Mouse (Mus musculus) embryo, embryonic 11 days (tissue): ENCODE data around the gene Ankrd23.
"Not testable (repeated sequence)": the region's sequence is repeated elsewhere in the genome, so short reads cannot be mapped to it uniquely, and the experiment has no call there.

ENCODE experiments used
- DNase-seq: peaks from one replicate; pipeline ENCODE4 v3.0.0-alpha.2; 2015

Gene Ankrd23

DNA sequence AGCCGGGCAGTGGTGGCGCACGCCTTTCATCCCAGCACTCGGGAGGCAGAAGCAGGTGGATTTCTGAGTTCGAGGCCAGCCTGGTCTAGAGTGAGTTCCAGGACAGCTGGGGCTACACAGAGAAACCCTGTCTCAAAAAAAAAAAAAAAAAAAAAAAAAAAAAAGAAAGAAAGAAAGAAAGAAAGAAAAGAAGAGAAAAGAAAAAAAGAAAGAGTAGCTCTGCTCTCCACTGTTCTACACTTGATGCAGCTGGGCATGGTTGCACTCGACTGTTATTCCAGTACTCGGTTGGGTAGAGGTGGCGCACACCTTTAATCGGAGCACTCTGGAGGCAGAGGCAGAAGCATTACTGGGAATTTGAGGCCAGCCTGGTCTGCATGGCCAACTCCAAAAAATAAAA is at the start of gene Ankrd23:
Ankrd23 (minus strand) TSS at position 101 of the 400 bp plus-strand sequence.
- DNase-seq, result not testable (repeated sequence)

DNA sequence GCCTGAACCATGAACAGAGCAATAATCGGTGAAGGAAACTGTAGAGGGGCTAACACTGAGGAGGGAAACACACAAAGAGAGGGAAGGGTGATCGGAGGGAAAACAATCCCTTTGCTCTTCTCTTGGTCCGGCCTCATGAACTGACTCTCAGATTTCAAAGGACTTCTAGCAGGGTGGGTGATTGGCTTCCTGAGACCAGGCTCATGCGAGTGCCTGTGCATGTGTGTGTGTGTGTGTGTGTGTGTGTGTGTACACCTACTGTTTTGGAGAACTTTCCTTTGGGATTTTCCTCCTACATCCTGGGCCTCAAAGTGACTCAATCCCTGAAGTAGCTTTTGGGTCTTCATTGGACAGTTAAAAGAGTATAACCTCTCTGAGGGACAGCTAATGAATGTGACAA is 49.6 kb upstream of the Ankrd23 start:
- peak; percentile 41 for DNase-seq

DNA sequence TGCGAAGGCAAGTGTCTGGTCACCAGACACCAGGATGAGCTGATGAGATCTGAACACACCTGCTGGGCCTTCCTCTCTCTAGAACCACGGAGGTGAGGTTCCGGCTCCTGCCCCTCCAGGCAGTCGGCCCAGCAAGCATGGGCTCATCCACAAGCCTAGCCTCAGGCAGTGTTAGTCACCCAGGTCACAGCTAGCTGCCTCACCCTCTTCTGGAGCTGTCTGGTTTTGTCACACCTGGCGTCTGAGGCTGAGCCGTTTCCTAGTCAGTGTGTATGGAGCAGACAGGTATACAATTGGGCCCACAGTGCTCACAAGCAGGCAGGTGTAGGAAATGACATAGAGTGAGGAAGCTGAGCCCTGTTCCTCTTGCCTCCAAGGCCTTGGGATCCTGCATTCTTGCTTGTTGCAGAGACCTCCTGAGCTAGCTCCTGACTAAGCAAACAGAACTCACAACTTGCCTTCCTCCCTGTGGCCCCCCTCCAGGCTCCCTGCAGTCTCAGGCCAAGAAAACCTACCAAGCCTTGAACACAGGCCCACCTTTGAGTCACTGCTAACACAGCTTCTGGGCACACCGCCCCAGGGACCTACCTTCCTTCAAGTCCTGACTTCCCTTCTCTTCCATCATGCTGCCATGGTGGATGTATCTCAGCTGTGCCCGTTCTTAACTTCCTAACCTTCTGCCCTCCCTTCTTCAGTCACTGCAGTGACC is 46.9 kb upstream of the Ankrd23 start:
- DNase-seq, result no peak

DNA sequence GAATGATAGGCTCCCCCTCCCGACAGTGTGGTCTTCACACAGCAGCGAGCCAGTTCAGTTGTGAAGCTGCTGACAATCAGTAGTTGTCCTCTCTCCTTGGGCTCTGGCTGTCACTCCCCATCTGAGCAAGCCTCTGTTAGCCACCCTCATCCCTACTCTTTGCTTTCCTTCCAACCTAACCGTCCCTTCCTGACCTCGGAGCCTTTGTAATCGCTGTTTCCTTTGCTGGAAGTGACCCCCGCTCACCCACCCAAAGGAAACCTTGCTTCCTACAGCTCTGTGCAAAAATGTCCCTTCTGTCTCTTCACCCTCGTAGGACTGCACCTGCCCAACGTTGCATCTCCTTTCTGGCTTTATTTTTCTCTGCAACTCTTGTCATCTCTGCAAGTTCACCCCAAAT is 45.5 kb upstream of the Ankrd23 start:
- no peak for DNase-seq

DNA sequence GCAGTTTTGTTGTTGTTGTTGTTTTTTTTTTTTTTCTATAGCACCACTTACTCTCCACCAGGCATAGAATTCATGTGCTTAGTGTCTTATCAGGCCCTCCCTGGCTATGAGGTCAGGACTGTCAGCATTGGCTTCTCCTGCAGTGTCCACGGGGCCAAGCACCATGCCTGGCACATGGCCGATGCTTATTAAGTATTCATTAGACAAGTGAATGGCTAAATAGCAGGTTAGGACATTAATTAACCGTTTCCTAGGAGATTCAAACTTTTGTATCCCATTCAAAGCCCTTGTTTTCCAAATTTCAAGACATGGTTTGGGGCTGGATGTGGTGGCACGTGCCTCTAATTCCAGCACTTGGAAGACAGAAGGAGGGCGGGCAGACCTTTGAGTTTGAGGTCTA is 44.6 kb upstream of the Ankrd23 start:
- no peak for DNase-seq

DNA sequence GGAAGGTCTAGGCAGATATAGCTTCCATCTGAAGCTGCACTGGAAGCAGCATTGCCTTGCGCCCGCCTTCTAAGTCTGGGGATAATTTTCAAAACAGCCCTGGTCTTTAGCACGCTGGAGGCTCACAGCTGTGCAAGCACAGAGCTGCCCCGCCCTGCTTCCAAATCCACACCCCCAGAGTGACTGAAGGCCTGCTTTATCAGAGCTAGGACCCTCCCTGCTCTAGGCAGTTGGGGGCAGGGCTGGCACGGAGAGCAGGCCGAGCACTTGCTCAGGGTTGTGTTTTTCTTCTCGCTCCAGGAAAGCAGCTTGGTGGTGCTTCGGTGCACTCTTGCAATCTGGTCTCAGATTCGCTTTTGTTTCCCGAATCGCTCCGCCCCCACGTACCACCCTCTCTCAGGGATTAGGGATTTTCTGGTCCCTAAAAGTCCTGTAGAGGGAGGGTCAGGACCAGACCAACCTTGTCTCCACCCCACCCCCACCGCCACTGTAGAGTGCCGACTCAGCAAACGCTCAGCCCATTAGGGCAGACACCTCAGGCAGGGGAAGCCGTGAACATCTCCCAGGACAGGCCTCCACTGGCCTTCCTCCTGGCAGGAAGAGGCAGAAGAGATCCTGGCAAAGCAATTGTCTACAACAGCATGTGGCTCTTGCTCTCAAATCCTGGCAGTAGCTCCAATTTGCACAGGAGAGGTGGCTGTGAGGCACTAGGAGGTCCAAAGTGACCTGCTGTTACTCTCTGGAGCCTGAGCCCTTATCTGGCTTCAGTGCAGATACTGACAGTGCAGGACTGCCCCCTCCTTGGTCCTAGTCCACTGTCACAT is 43.9 kb upstream of the Ankrd23 start:
- DNase-seq, result peak; percentile 89

DNA sequence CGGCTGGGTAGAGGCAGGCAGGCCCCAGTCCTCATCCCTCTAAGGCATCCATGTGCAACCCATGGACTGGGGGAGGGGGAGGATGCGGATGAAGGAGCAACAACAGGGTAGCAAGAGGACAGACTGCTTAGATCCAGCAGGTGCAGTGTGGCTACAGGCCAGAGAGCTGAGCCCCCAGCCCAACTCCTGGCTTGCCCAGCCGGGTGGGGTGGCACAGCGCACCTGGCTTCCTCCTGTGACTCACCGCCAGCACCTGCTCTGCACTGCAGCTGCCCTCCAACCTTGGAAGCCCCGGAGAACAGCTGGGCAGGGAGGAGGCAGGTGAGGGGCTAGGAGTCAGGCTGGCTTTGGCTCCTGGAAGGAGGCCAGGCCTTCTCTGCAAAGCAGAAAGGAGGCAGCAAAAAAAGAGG is 43.3 kb upstream of the Ankrd23 start:
- DNase-seq, result no peak

DNA sequence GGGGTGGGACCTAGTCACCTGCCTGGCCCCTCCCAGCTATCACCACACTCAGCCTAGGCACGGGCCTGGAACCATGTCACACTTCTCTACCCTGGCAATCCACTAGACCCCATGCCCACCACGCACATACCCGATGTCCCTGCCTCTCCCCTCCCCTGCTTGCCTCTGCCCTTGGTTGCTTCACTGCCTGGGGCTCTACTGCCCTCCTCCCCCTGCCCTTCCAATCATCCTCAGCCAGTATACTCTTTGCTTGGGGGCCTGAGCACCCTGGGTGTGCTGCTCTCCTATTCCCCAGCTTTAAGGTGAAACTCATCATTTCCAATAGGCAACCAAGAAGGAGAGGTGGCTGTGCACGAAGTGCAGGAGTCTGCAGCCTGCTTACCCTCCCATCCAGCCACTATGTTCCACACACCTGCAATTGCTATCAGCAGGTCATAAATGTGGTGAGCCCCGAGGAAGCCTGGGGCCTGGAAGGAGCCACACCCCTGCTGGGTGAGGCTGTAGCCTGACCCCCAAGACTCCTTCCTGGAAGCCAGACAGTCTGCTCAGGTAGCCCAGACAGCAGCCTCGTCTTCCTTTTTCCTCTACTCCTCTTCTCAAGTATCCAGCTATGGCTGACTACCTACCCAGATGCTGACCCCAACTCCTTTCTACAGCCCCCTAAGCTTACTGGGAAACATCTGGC is 40.5 kb upstream of the Ankrd23 start:
- no peak for DNase-seq

DNA sequence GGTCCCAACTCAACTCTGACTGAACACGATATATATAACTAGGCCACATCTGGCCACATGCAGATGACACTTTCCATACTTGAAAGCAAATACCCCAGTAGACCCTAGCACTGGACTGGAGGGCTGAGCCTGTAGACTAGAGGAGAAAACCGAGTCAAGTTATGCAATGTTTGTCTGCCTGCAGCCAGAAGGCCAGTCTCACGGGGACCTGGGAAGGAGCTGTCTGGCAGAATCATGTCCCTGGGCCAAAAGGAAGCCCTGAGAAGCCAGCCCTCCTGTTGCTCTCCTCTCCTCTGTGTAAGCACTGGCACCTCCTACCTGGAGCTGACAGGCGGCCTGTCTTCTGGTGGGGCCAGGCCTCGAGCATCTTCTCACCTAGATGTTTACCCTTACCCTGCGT is 38.7 kb upstream of the Ankrd23 start:
- no peak for DNase-seq

DNA sequence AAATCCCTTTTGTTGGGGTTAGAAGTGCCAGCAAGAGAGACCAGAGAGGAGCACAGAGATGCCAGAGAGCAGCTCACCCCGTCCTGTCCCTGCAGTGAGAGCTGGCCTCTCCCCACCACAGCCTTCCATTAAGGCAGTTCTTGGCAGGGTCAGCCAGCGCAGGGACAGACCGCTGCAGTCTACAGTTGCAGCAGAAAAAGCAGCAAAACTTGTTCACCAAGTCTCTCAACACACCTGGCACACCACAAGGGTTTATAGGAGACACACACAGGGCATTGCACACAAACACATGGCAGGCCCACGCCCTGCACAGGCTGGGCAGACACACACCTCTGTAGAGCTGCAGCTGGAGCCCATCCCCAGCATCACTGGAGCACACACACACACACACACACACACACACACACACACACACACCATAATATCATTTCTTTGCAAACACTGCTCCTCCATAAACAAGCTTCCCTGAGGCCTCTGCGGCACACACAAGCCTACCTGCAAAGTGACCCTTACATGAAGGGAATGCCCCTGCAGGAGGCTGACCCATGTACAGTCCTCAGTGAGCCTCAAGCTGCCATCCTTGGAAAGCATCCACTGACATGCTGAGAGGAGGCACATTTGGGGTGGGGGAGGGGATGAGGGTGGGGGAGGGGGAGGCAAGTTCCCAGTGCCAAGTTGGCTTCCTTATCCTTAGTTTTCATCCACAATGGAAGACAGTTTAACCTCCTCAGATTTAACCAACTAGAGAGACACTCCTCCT is 37.7 kb upstream of the Ankrd23 start:
- no peak for DNase-seq

DNA sequence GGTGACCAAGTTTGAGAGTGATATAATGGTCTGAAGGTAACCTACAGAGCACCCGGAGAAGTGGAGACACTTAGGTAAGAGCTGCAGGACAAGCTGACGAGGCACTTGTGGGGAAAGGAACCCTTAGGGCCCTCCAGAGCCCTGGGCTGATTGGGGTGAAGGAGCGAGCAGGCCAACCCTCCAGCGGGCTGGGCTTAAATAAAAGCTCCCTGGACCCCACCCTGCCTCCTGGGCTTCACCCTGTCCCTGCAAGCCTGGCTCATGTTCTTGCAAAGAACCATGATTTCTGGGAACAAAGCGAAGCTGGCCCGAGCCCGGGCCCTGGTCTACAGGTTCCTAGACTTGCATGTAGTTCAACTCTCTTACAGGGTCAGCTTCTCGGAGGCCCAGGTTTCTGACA is 36.8 kb upstream of the Ankrd23 start:
- no peak for DNase-seq

DNA sequence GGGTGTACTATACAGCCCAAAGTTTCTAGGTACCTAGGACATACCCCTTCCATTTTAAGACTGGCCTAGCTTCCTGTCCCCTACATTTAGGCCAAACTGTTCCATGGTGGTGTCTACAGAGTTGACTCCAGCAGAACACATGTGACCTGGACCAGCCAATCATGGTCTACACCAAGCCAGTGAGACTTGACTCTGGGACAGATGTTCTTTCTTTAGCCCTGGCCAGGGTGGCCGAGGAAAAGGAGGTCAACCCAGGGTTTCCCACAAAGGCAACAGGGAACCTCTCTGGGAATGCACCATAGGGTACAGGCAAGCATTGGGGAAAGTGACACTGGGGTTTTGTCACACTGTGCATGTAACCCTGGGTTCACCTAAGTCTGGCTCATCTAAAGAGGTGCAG is 36.0 kb upstream of the Ankrd23 start:
- DNase-seq, result no peak

DNA sequence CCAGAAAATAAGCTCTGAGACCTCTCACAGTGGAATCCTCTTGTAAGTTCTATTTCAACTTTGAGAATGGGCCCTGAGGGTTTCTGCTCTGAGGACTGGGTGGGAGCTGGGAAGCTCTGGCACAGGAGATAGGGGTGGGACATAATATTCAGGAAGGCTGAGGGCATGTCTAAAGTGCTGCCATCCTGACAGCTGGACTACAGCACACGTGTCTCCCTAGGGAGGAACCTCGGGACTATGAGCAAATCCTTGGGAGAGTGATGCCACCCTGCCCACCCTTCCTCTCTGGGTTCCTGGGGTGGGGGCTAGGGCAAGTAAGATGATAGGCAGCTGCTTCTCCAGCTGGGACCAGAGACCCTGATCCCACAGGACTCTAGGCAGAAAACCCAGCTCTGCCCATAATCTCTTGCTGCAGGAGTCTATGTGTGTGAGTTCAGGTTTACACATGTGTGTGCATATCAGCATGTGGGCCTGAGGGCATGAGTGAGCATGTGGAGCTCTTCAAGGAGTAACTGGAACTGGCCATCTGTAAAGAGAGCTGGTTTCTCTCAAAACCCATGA is 35.5 kb upstream of the Ankrd23 start:
- DNase-seq, result no peak

DNA sequence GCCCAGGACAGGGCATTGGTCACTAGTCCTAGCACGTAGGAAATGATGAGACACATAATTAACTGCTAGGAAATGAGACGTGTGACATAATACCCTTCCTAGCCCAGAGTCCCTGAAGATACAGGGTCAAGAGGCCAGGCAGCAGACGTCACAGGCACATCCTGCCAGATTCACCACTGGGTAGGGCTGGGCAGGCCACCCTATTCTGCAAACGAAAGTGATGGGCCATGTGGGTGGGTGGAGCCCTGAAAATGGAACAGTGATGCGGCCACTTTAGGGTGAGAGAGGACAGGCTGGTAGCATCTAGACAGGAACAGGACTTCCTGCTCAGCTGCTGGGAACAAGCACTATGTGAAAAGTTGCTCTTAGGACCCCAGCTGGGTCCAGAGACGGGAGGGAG is 34.9 kb upstream of the Ankrd23 start:
- no peak for DNase-seq

DNA sequence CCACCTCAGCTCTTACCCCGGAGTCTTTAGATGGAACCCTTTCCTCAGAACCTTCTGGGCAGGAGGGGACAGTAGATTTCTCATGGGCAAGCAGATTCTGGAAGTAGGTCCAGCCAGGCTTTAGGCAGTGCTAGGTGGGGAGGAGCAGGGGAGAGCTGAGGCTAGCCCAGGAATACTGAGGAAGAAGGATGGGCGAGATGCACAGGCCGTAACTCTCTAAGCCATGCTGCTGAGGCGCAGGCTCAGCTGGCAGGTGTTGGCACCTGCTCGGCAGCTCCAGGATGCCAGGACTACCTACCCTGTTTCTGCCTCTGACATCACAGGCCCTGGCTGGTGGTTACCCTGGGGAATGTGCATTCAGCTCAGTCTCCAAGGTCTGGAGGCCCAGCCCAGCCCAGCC is 33.6 kb upstream of the Ankrd23 start:
- no peak for DNase-seq

DNA sequence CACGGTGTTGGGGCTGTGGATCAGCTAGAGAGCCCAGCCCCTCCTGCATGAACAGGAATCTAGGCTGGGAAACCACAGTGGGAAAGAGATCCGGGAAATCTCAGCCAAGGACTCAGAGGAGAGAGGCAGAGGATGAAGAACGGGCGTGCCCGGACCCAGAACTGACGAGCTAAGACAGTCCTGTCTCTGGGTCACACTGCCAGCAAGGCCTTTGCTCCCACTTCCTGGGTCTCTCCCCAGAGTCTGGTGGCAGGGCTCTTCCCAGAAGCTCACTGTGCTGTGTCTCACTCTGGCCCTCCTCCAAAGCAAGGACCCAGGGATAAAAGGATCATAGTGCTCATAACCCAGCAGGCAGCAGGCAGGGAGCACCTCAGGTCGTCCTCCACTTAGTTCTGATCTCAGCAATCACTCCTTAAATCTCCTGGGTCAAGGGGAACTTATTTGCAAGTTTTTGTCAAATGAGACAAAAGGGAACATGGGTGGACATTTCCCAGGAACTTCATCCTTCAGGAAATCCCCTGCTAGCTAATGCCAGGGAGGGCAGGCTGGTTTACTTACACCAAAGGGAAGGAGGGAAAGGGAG is 33.1 kb upstream of the Ankrd23 start:
- DNase-seq, result no peak

DNA sequence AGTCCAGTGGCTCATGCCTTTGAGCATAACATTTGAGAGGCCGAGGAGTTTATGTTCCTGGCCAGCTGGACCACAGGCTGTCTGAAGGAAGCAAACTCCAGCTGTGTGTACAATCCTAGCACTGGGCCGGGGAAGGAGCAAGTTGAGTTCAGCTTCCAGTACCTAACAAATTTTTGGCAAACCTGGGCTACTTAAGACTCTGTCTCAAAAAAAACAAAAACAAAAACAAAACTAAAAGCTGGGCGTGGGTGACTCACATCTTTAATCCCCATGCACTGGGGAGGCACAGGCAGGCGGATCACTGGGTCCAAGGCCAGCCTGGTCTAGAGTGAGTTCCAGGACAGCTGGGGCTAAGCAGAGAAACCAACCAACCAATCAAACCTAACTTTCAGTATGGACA is 32.1 kb upstream of the Ankrd23 start:
- DNase-seq, result no peak

DNA sequence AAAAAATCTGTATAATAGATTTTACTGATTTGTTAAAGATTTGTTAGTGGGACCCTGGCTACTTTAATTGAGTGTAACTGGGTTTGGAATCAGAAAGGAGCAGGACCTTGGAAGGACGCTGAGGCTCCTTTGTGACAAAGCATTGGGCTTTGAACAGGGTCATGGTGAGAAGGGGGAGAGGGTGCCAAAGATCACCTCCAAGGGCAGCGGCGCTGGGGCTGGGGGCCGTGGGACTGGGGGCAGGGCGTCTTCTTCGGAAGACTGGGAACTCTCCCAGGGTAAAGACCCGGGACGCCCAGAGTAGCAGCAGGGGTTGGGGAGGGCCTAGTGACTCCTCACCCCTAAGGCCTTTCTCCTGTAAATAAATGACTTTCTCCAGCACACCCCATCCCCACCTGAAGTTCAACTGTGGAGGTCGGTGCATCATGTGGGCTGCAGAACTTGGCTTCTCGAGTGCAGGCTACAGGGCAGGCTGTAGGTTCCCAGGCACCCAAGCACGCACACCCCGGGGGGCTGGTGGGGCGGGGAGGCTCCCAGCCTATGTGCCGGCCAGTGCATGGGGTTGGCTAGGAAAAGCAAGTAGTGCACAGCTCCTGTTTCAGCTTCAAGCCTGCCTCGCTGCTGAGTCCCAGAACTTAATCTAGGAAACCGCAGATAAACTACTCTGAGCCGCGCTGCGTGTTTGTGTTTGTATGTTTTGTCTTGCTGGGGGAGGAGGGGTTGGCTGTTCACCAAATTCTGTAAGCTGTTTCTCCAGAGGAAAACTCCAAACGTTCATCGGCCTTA is 31.3 kb upstream of the Ankrd23 start:
- DNase-seq, result no peak

DNA sequence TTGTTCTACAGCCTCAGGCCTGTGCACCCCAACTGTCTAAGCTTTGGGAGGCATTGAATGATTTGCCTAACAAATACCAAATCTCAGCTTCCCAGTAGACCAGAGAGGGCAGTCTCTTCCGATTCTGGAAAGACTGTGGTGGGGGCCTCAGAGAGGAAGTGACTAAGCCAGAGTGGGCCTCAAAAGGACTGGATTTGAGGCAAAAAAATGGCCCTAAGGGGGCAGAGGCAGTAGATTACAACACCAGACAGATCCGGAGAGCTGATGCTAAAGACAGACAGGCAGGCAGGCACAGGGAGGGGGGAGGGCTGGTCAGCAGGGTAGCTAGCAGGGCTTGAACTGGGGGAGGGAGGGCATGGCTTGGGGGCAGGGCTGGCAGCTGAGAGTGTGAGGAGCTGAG is 29.7 kb upstream of the Ankrd23 start:
- DNase-seq, result no peak

DNA sequence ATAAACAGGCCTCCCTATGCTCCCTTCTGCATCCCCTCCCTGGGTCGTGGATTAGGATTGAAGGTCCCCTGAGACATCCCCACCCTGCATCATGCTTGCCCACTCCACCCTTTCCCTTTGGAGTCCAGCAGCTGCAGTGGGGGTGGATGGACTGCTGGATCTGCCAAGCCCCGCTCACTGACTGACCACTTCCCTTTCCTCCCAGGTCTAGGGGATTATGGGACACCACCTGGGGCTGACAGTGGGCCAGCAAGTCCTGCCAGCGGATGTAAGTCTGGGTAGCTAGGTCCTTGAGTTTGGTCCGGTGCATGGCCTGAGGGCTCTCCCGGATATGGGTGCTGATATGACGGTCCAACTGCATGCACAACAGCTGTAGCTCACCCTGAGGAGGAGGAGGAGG is 27.4 kb upstream of the Ankrd23 start:
- DNase-seq, result no peak

DNA sequence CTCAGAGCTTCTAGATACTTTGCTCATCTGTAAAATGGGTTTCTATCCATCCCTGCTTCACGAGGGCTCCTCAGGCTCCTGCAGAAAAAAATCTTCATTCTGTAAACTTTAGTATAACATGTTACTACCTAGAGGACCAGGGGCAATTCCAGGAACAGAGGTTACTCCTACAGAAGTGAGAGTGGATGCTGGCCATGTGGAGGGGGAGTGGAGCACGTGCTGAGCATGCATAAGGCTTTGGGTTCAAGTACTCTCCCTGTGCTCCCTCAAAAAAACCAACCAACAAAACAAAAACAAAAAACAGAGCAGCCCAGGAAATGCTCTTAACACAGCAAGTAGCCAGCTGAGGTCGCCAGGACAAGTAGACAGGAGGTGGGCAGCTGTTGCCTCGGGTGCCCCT is 26.9 kb upstream of the Ankrd23 start:
- DNase-seq, result no peak

DNA sequence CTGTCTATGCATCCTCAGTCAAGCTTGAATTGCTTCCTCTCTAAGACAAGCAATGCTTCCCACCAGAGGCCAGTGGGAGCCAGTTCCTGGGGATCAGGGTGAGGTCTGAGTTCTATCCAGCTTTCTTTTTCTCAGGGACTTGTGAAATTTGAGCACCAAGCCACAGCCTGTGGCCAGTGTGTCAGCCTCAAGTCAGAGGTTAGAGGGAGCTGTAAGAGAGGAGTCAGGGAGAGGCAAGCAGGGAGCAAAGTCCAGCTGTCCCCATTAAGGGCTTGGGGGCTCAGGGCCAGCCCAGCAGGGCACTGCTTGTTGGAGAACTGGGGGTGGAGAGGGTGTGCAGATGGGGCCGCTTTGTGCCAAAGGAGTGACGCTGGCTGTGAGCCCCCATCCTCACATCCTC is 26.5 kb upstream of the Ankrd23 start:
- no peak for DNase-seq
